Mouse (Mus musculus) embryonic stem cell, embryonic (primary cell): Measurements from ENCODE around the gene Retreg3.

Source experiments
- CTCF ChIA-PET, 4 experiments: fragments of 300-600 bp in 2 of 4; fragments of 350-600 bp in 2 of 4; sonication (Branson Sonifier 250); formaldehyde crosslinking; loops; one replicate each; lab custom pipeline; 2022; ENCODE audit warnings: inconsistent platforms in 2 of 4; lab: Charles Lee
- POLR2A ChIA-PET, 4 experiments: fragments of 300-600 bp in 2 of 4; fragments of 350-600 bp in 2 of 4; sonication (Branson Sonifier 250); formaldehyde crosslinking; loops; one replicate each; lab custom pipeline; 2022; ENCODE audit warnings: antibody characterized with exemption in 4 of 4, inconsistent platforms in 1 of 4; lab: Charles Lee

Gene Retreg3

DNA sequence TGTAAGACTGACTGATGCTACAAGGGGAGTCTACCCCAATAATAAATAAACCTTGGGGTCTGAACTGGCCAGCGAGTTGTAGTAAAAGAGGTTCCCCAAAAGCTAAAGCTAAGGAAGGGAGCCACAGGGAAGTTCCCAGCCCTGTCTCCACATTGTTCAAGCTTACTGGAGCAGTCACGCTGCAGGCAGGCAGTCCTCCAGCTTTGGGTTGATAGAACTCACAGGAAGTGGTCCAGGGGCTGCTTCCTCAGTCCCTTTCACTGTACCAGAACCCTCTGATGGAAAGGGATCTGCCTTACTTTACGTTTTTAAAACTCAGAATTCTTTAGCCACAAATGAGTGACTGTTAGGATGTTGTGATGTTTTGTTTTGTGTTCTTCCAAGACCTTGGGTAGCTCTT lies 72.2 kb downstream of the Retreg3 start:
- CTCF ChIA-PET = interaction anchor here (1.0 to 2.4 kb wide), 7 partner anchors 8 to 64 kb away, joined by 3 to 9 read pairs (median 5); no protein-coding TSS in a partner anchor
- POLR2A ChIA-PET = interaction anchor here in 1 of 4 experiments (1.0 to 2.6 kb wide), 4 partner anchors 10 to 49 kb away, joined by 3 to 6 read pairs (median 3); partner anchors contain the start of gene Coasy

DNA sequence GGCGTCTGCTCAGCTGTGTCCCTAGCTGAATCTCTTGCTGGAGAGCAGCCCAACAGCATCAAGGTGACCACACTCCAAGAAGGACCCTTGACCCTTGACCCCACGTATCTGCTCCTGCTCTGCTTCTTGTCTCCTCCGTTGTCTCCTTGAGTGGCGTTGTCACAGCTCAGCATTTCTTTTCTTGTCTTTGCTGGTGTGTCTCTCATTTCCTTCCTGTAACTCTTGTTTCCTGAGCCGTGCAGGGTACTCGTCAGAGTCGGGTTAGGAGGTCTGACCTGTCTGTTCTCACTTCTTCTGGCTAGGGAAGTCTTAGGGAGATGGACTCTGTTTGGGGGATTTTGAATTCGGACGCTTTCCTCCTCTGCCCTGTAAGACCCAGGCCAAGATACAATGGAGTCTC lies 73.3 kb downstream of the Retreg3 start:
- ChIA-PET POLR2A (interaction anchor here in 1 of 4 experiments (1.6 kb wide), 1 partner anchor 9 kb away, joined by 3 read pairs; no protein-coding TSS in a partner anchor), CTCF (interaction anchor here in 2 of 4 experiments (1.0 to 1.4 kb wide), 2 partner anchors 11 to 12 kb away, joined by 4 to 5 read pairs; no protein-coding TSS in a partner anchor)
